Mouse (Mus musculus) testis, adult 2 months (tissue): ENCODE results near the gene Emilin1.

Source experiments
- CTCF ChIP-seq: fragments of 200-500 bp; IDR thresholded peaks from 2 replicates; pipeline ENCODE4 v1.5.1; 2012; ENCODE audit warnings: low read depth, mild to moderate bottlenecking, inconsistent platforms, low read length, moderate library complexity; ENCODE audit not compliant: control insufficient read depth, insufficient read depth, insufficient replicate concordance
- POLR2A ChIP-seq: fragments of 200-500 bp; IDR thresholded peaks from 2 replicates; pipeline ENCODE4 v1.6.1; 2012; ENCODE audit warnings: low read depth, mild to moderate bottlenecking, inconsistent platforms, low read length, moderate library complexity; ENCODE audit not compliant: control insufficient read depth

DNA sequence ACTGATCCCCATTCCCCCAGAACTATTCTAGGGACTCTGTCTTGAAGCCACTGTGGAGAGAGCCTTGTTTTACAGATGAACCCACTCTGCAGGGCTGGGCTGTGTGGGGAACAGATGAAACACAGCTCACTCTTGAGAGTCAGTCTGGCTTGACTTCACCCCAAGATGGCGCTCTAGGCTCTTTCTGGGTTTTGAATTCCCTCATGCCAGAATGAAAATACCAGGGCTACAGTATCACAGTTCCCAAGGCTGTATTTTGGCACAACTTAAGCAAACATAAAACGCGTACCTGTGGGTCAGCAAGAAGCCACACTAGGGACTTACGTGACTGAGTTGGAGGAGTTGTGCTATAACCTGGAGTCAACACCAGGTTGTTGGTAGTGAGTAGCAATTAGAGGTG lies 16.9 kb downstream of the Emilin1 start:
- peak; percentile 19; the same call in 1 of the 2 replicates for TF ChIP-seq CTCF
- no peak for TF ChIP-seq POLR2A
